Mouse (Mus musculus) telencephalon, adult 2 months (tissue): ENCODE measurements around the gene Cep63.

Experiments used
- DNase-seq: peaks from one replicate; pipeline ENCODE4 v3.0.0-alpha.2; 2011; ENCODE audit warnings: low read depth, low spot score

Gene Cep63

GRCm38 (mm10) chr9:102572888-102573287, 53.4 kb downstream of the Cep63 start:
- DNase-seq, result no peak

- DNase-seq, result no peak
Measured at GRCm38 (mm10) chr9:102558463-102558862, 67.9 kb downstream of the Cep63 start.

GRCm38 (mm10) chr9:102553781-102554180, 72.6 kb downstream of the Cep63 start:
- no peak for DNase-seq

- no peak for DNase-seq
Measured at GRCm38 (mm10) chr9:102551771-102552170, 74.6 kb downstream of the Cep63 start.

- no peak for DNase-seq
Measured at GRCm38 (mm10) chr9:102549211-102549610, 77.1 kb downstream of the Cep63 start.

- no peak for DNase-seq
Measured at GRCm38 (mm10) chr9:102547028-102547354, 79.3 kb downstream of the Cep63 start.

GRCm38 (mm10) chr9:102546256-102547027, 79.9 kb downstream of the Cep63 start:
- DNase-seq, result no peak

- DNase-seq, result no peak
Measured at GRCm38 (mm10) chr9:102545406-102546255, 80.7 kb downstream of the Cep63 start.

GRCm38 (mm10) chr9:102544773-102545366, 81.5 kb downstream of the Cep63 start:
- DNase-seq, result peak; percentile 65

GRCm38 (mm10) chr9:102544116-102544772, 82.1 kb downstream of the Cep63 start:
- no peak for DNase-seq

GRCm38 (mm10) chr9:102543761-102544115, 82.6 kb downstream of the Cep63 start:
- DNase-seq, result no peak

- DNase-seq, result no peak
Measured at GRCm38 (mm10) chr9:102542540-102542939, 83.8 kb downstream of the Cep63 start.

GRCm38 (mm10) chr9:102541666-102542065, 84.7 kb downstream of the Cep63 start:
- DNase-seq, result no peak

- DNase-seq, result no peak
Measured at GRCm38 (mm10) chr9:102539699-102540098, 86.6 kb downstream of the Cep63 start.

GRCm38 (mm10) chr9:102536968-102537367, 89.4 kb downstream of the Cep63 start:
- no peak for DNase-seq
